Mouse (Mus musculus): ENCODE data around the gene Dse. TPM values are rescaled to one million over a fixed set of nuclear protein-coding genes. Genes with fewer than 3 reads are reported as not detected.

The Dse gene
- polyA plus RNA-seq, 1 experiment, result not detected

GRCm38 (mm10) chr10:34155796-34156554, 51.5 kb downstream of the Dse start:
- Histone ChIP-seq H3K9me3 (ENCODE audit: control insufficient read depth, low read length) (no peaks in the 10 kb centered on the region), H3K27me3 (ENCODE audit: control insufficient read depth) (no peaks in the 10 kb centered on the region), H3K4me3 (replicated peaks) (no peak overlapping the region), H3K36me3 (ENCODE audit: control insufficient read depth) (no peaks in the 10 kb centered on the region), H3K4me1 (ENCODE audit: control insufficient read depth) (no peaks in the 10 kb centered on the region)
- TF ChIP-seq GATA1 (IDR thresholded peaks at IDR 0.05; ENCODE audit: low read length), result no peak
- TF ChIP-seq TAL1 (IDR thresholded peaks at IDR 0.05; ENCODE audit: low read length), result no peak

- TF ChIP-seq TAL1 (IDR thresholded peaks at IDR 0.05; ENCODE audit: low read length), result no peak
- TF ChIP-seq GATA1 (IDR thresholded peaks at IDR 0.05; ENCODE audit: low read length), result no peak
- no peaks in the 10 kb centered on the region for H3K36me3 ChIP-seq (ENCODE audit: control insufficient read depth)
- H3K4me3 ChIP-seq (replicated peaks), result no peak overlapping the region
- no peaks in the 10 kb centered on the region for H3K4me1 ChIP-seq (ENCODE audit: control insufficient read depth)
- H3K9me3 ChIP-seq (ENCODE audit: control insufficient read depth, low read length), result no peaks in the 10 kb centered on the region
- no peaks in the 10 kb centered on the region for H3K27me3 ChIP-seq (ENCODE audit: control insufficient read depth)
Observed at GRCm38 (mm10) chr10:34151827-34152226, 55.7 kb downstream of the Dse start.

GRCm38 (mm10) chr10:34150454-34150853, 57.1 kb downstream of the Dse start:
- H3K4me3 ChIP-seq (replicated peaks), result no peak overlapping the region
- H3K9me3 ChIP-seq (ENCODE audit: control insufficient read depth, low read length), result no peaks in the 10 kb centered on the region
- H3K4me1 ChIP-seq (ENCODE audit: control insufficient read depth), result no peaks in the 10 kb centered on the region
- H3K36me3 ChIP-seq (ENCODE audit: control insufficient read depth), result no peaks in the 10 kb centered on the region
- no peak for TF ChIP-seq TAL1 (IDR thresholded peaks at IDR 0.05; ENCODE audit: low read length)
- no peak for TF ChIP-seq GATA1 (IDR thresholded peaks at IDR 0.05; ENCODE audit: low read length)
- H3K27me3 ChIP-seq (ENCODE audit: control insufficient read depth), result no peaks in the 10 kb centered on the region

- H3K4me1 ChIP-seq (ENCODE audit: control insufficient read depth), result no peaks in the 10 kb centered on the region
- H3K36me3 ChIP-seq (ENCODE audit: control insufficient read depth), result no peaks in the 10 kb centered on the region
- H3K9me3 ChIP-seq (ENCODE audit: control insufficient read depth, low read length), result no peaks in the 10 kb centered on the region
- H3K4me3 ChIP-seq (replicated peaks), result no peak overlapping the region
- H3K27me3 ChIP-seq (ENCODE audit: control insufficient read depth), result no peaks in the 10 kb centered on the region
- TF ChIP-seq GATA1 (IDR thresholded peaks at IDR 0.05; ENCODE audit: low read length) (no peak), TAL1 (IDR thresholded peaks at IDR 0.05; ENCODE audit: low read length) (no peak)
Observed at GRCm38 (mm10) chr10:34149772-34150171, 57.7 kb downstream of the Dse start.

- H3K27me3 ChIP-seq (ENCODE audit: control insufficient read depth), result no peaks in the 10 kb centered on the region
- no peak for TF ChIP-seq GATA1 (IDR thresholded peaks at IDR 0.05; ENCODE audit: low read length)
- TF ChIP-seq TAL1 (IDR thresholded peaks at IDR 0.05; ENCODE audit: low read length), result no peak
Observed at GRCm38 (mm10) chr10:34141693-34142092, 65.8 kb downstream of the Dse start.

GRCm38 (mm10) chr10:34139768-34140167, 67.7 kb downstream of the Dse start:
- H3K4me3 ChIP-seq (replicated peaks), result no peak overlapping the region
- H3K9me3 ChIP-seq (ENCODE audit: control insufficient read depth, low read length), result no peaks in the 10 kb centered on the region
- no peaks in the 10 kb centered on the region for H3K4me1 ChIP-seq (ENCODE audit: control insufficient read depth)
- no peaks in the 10 kb centered on the region for H3K27me3 ChIP-seq (ENCODE audit: control insufficient read depth)
- no peak for TF ChIP-seq TAL1 (IDR thresholded peaks at IDR 0.05; ENCODE audit: low read length)
- TF ChIP-seq GATA1 (IDR thresholded peaks at IDR 0.05; ENCODE audit: low read length), result no peak
- H3K36me3 ChIP-seq (ENCODE audit: control insufficient read depth), result no peaks in the 10 kb centered on the region

More at GRCm38 (mm10) chr10:34141693-34142092, 65.8 kb downstream of the Dse start:
- Histone ChIP-seq H3K4me1 (ENCODE audit: control insufficient read depth) (no peaks in the 10 kb centered on the region), H3K9me3 (ENCODE audit: control insufficient read depth, low read length) (no peaks in the 10 kb centered on the region), H3K36me3 (ENCODE audit: control insufficient read depth) (no peaks in the 10 kb centered on the region), H3K4me3 (replicated peaks) (no peak overlapping the region)

GRCm38 (mm10) chr10:34138027-34138426, 69.5 kb downstream of the Dse start:
- H3K27me3 ChIP-seq (ENCODE audit: control insufficient read depth), result no peaks in the 10 kb centered on the region
- no peaks in the 10 kb centered on the region for H3K4me1 ChIP-seq (ENCODE audit: control insufficient read depth)
- TF ChIP-seq GATA1 (IDR thresholded peaks at IDR 0.05; ENCODE audit: low read length) (no peak), TAL1 (IDR thresholded peaks at IDR 0.05; ENCODE audit: low read length) (no peak)
- no peaks in the 10 kb centered on the region for H3K9me3 ChIP-seq (ENCODE audit: control insufficient read depth, low read length)
- H3K4me3 ChIP-seq (replicated peaks), result no peak overlapping the region
- H3K36me3 ChIP-seq (ENCODE audit: control insufficient read depth), result no peaks in the 10 kb centered on the region

GRCm38 (mm10) chr10:34136432-34136831, 71.1 kb downstream of the Dse start:
- no peak for TF ChIP-seq GATA1 (IDR thresholded peaks at IDR 0.05; ENCODE audit: low read length)
- TF ChIP-seq TAL1 (IDR thresholded peaks at IDR 0.05; ENCODE audit: low read length), result no peak
- H3K27me3 ChIP-seq (ENCODE audit: control insufficient read depth), result no peaks in the 10 kb centered on the region
- no peaks in the 10 kb centered on the region for H3K9me3 ChIP-seq (ENCODE audit: control insufficient read depth, low read length)
- H3K4me1 ChIP-seq (ENCODE audit: control insufficient read depth), result no peaks in the 10 kb centered on the region
- no peak overlapping the region for H3K4me3 ChIP-seq (replicated peaks)
- H3K36me3 ChIP-seq (ENCODE audit: control insufficient read depth), result no peaks in the 10 kb centered on the region

- TF ChIP-seq TAL1 (IDR thresholded peaks at IDR 0.05; ENCODE audit: low read length) (no peak), GATA1 (IDR thresholded peaks at IDR 0.05; ENCODE audit: low read length) (no peak)
- Histone ChIP-seq H3K36me3 (ENCODE audit: control insufficient read depth) (no peaks in the 10 kb centered on the region), H3K9me3 (ENCODE audit: control insufficient read depth, low read length) (no peaks in the 10 kb centered on the region), H3K4me3 (replicated peaks) (no peak overlapping the region), H3K4me1 (ENCODE audit: control insufficient read depth) (no peaks in the 10 kb centered on the region), H3K27me3 (ENCODE audit: control insufficient read depth) (peaks cover 5% of the 10 kb centered on the region)
Observed at GRCm38 (mm10) chr10:34131356-34131755, 76.2 kb downstream of the Dse start.
